Mouse (Mus musculus) gastrocnemius, postnatal 36 days (tissue): Measurements from ENCODE around the gene Sept1. TPM values are rescaled to one million over a fixed set of nuclear protein-coding genes. Genes with fewer than 3 reads are reported as not detected.
"Not testable (repeated sequence)": the region's sequence is repeated elsewhere in the genome, so short reads cannot be mapped to it uniquely, and the experiment has no call there.

Experiments
- DNase-seq, 2 experiments: peaks; one replicate each; pipeline ENCODE4 v3.0.0; 2022
- intact Hi-C: fragments of 180-260 bp; cut with DNase I; formaldehyde crosslinking; loops from one replicate; pipeline ENCODE4 v1.15.1; 2025
- total RNA-seq, 2 experiments: library from RNA; stranded (reverse); gene quantifications; 2 replicates each; pipeline ENCODE4 v1.2.3; 2021

The Sept1 gene
- total RNA-seq, 2 experiments from 2014 or later = 1.4 to 2.4 TPM

DNA sequence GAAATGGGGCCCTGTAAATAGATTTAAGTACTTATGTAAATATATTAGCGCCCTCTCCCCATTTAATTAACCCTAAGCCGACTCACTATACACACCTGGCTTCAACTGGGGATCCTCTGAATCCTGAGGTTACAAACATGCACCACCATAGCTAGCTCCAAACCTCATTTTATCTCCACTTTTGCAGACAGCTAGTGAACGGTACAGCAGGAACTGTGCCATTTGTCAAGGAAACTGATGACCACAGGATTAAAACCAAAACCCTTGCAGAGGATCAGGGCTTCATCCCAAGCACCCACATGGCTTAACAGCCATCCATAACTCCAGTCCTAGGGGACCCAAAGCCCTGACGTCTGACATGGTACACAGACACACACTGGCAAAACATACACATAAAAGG is 22.1 kb upstream of the Sept1 start:
- DNase-seq = no peak
- intact Hi-C loops = no loop called here

- intact Hi-C loops = no loop called here
- DNase-seq = peak; percentile 91
Measured at GRCm38 (mm10) chr7:127253821-127254769, 21.2 kb upstream of the Sept1 start.

DNA sequence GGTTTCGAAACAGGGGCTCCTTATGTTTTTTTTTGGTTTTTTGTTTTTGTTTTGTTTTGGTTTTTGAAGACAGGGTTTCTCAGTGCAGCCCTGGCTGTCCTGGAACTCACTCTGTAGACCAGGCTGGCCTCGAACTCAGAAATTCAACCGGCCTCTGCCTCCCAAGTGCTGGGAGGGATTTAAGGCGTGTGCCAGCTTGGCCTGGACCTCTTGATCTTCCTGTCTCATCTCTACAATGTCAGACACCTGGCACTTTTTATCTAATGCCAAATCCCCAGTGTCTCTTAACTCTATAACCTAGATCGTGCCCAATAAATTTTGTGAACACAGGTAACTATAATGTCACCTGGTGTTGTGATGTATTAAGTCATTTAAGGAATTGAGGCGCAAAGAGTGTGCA is 20.4 kb upstream of the Sept1 start:
- no peak for DNase-seq
- intact Hi-C loops = no loop called here

DNA sequence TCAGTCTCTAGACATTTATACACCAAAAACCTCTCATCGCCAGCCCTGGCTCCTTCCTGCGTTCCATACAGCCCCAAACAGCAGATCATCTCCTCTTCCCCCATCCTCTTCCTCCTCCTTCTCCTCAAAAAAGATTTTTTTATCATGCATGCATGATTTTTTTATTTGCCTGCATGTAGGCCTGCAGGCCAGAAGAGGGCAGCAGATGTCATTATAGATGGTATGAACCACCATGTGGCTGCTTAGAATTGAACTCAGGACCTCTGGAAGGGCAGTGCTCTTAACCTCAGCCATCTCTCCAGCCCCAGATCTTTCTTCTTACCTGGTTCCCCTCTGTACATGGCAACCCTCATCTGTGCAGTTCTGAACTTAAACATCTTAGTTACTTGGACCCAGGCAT is 19.5 kb upstream of the Sept1 start:
- intact Hi-C loops = no loop called here
- DNase-seq = no peak

- intact Hi-C loops, DNase-seq: not testable (repeated sequence)
Measured at GRCm38 (mm10) chr7:127250511-127250910, 17.6 kb upstream of the Sept1 start.

GRCm38 (mm10) chr7:127244658-127245510 is 12.0 kb upstream of the Sept1 start:
- intact Hi-C loops = no loop called here
- peak in 1 of 2 experiments; percentile 54 for DNase-seq

DNA sequence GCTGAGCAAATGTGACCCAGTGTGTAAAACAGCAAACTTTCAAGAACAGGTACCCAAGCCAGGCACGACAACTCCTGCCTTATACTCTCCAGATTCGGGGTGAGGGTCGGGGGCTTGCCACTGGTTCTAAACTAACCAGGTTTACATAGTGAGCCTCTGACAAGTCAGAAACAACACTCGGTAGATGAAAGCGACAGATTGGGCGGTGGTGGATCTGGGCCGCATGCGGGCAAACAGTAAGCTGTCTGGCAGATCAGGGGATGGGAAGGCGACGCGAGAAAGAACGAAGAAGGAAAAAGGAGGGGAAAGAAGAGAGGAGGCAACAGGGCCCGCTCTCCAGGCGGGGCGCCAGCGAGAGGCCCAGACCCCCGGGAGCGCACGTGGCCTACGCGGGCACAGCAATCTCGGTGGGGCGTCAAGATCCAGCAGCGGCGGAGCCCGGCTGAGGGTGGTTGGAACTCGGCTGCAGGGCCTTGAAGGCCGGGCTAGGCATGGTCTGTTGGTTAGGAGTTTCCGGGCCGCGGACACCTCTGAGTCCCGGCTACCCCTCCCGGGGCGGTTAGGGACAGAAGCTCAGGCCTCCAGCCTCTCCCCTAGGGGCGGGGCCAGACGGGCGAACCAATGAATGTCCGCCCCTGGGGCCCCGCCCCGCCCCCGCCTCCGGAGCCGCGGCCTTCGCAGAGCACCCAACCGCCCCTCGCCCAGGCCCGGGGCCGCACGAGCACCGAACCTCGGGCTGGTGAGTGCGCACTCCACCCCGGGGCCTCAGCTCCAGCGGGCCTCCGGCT is 11.1 kb upstream of the Sept1 start, which contains the start of gene Zfp771:
Gene Zfp771, plus strand, starts transcription at position 405 of the 788 bp plus-strand sequence.
- peak; percentile 91 to 97 for DNase-seq
- intact Hi-C loops = no loop called here

- intact Hi-C loops = no loop called here
Measured at GRCm38 (mm10) chr7:127243361-127243867, 10.5 kb upstream of the Sept1 start.

DNA sequence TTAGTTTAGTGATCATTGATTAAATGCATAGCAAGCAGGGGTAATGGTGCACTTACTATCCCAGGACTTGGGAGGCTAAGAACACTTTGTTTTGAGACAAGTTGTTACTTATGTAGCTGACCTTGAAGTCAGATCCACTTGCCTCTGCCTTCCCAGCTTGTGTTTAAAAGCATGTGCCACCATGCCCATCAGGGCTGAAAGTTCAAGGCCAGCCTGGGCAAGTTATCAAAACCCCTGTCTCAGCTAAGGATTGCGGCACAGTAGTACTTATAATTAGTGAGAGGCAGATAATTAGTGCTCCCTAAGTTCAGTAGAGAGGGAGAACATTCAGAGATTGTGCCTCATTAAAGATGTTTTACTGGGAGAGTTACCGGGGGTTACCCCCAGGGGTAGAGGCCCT is 1.8 kb upstream of the Sept1 start:
- intact Hi-C loops = no loop called here
- no peak for DNase-seq

More at GRCm38 (mm10) chr7:127243361-127243867, 10.5 kb upstream of the Sept1 start:
- DNase-seq = no peak

DNA sequence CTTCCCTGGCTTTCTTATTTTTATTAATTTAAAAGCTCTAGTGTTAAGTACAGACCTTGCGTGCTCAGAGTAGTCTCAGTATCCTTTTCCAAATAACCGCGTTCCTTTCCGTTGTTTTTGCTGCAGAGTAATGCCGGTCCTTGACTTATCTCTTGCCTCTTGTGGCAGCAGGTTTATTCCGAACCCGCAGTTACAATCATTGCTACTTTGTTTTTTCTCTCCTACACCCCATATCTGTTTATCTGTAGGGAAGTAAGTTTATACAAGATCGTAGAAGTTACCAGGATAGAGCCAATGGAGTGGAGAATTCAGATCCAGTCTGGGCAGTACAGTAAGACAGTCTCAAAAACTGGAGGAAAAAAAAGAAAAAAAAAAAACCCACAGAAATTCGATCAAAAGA is 835 bp upstream of the Sept1 start:
- no peak for DNase-seq
- intact Hi-C loops = no loop called here

DNA sequence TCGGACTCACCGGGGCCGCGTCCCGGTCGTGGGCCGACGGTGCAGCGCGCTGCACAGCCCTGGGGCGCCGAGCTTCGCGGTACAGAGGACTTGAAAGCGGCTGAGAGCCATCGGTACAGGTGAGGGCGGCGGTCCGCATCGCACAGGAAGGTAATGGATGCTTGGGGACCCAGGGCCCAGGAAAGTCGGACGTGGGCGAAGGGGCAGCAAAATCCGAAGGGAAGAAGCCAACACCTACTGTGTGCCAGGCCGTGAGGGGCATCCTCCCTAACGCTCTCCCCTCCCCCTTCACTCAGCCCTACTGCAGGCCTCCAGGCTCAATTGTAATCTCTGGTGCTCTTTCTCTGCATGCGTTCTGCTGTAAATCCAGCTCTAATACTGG is 429 bp upstream of the Sept1 start:
- intact Hi-C loops = no loop called here

GRCm38 (mm10) chr7:127231826-127232621 is 906 bp downstream of the Sept1 start:
- intact Hi-C loops = no loop called here
- no peak for DNase-seq

More for the DNA sequence above, 429 bp upstream of the Sept1 start:
- DNase-seq = no peak

- DNase-seq = no peak
- intact Hi-C loops = no loop called here
Measured at GRCm38 (mm10) chr7:127231376-127231775, 1.6 kb downstream of the Sept1 start.

DNA sequence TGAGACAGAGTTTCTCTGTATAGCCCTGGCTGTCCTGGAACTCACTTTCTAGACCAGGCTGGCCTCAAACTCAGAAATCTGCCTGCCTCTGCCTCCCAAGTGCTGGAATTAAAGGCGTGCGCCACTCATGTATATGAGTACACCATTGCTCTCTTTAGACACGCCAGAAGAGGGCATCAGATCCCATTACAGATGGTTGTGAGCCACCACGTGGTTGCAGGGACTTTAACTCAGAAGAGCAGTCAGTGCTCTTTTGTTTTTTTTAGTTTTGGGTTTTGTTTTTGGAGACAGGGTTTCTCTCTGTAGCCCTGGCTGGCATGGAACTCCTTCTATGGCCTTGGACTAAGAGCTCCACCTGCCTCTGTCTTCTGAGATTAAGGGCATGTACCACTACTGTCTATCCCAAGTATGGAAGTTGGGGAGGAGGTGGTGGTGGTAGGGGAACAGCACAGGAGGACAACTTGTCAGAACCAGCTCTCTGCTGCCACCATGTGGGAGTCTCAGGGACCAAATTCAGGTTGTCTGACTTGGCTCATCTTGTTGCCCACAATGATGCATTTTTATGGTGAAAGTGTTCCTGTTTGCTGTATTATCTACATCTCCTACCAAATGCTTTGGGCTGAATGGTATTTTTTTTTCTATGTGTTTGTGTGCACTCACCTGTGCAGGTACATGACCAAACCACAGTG is 4.2 kb downstream of the Sept1 start:
- intact Hi-C loops = no loop called here
- peak; percentile 63 to 75 for DNase-seq

DNA sequence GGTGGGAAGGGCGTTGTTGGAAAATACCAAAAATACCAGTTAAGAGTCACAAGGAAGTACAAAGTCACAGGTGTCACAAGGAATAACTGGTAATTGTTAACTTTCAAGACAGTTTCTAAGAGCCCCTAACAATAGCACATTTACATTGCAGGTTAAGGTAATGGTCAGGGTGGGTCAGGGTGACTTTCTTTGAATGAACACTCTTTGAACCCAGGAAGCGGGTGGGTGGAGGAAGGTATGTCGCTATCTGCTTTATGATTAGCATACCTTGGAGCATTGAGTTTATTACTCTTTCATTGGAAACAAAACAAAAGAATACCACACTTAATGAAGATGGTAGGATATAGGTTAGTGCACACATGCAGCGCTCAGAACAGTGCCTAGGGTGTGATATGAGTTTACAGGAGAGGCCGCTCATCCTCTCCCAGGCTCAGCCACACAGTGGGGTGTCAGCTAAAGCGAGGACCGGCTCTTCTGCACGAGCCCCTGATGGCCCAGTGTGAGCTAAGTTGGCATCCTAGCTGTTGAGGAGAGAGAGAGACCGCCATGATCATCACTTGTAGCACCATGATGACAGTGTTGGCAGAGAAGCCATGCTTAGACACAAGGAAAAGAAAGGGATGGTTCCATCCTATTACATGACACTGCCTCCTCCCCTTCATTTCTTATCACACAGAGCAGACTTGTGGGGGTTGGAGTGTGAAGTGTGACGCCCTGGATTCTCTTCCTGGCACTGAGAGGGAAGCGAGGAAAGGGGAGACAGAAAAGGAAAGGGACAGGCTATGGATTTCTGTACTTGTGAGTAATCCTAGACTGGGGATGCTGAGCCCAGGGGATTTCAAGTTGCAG is 7.6 kb downstream of the Sept1 start:
- intact Hi-C loops = no loop called here
- no peak for DNase-seq

- intact Hi-C loops = no loop called here
Measured at GRCm38 (mm10) chr7:127224616-127225015, 8.3 kb downstream of the Sept1 start.

DNA sequence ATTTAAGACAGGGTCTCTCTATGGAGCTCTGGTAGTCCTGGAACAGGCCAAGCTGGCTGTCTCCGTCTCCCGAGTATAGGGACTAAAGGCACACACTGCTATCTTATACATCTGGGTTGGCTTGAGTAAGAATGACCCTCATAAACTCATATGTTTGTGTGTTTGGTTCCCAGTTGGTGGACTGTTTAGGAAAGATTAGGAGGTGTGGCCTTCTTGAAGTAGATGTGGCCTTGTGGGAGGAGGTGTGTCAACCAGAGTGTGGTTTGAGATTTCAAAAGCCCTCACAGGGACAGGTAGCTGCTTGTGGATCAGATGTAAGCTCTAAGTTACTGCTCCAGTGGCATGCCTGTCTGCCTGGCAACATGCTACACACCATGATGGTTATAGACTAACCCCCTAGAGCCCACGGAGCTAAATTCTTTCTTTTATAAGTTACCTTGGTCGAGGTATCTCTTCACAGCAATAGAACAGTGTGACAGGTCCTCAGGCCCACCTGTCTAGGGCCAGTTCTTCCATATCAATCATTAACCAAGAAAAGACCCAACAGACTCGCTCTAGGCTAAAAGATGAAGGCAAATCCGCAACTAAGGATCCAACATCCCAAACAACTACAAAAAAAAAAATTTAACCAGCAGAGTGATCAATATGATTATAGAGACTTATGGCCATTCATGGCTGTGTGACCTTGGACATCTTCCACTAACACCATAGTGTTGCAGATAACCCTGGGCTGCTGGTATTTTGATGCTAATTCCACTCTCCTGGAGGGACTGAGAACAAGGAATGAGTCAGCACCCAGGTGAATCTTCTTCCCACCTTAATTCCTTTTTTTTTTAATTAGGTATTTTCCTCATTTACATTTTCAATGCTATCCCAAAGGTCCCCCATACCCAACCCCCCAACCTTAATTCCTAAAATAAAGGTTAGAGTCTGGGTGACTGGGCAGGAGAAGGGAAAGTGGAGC is 9.1 kb downstream of the Sept1 start:
- intact Hi-C loops = no loop called here
- DNase-seq = no peak

More at GRCm38 (mm10) chr7:127224616-127225015, 8.3 kb downstream of the Sept1 start:
- DNase-seq = no peak
